Mouse (Mus musculus) spleen, adult 2 months (tissue): ENCODE data around the gene Adgrl1.

ENCODE experiments used
- CTCF ChIP-seq: fragments of 200-500 bp; IDR thresholded peaks from 2 replicates; pipeline ENCODE4 v1.5.1; 2011; ENCODE audit warnings: mild to moderate bottlenecking, inconsistent platforms; ENCODE audit not compliant: insufficient read depth, insufficient read length, insufficient replicate concordance; ENCODE audit errors: extremely low read depth
- POLR2A ChIP-seq: fragments of 200-500 bp; IDR thresholded peaks from 2 replicates; pipeline ENCODE4 v1.6.1; 2011; ENCODE audit warnings: low read depth, low read length, inconsistent platforms

GRCm38 (mm10) chr8:83852329-83852728 is 47.6 kb upstream of the Adgrl1 start:
- no peak for TF ChIP-seq CTCF
- no peak for TF ChIP-seq POLR2A
